Mouse (Mus musculus) monocyte, adult 2 months (primary cell): ENCODE measurements around the gene Mybpc3.
A peak's percentile ranks its signal among the peaks of the same experiment; 100 is the strongest.

Experiments used
- DNase-seq, 2 experiments: peaks; one replicate each; pipeline ENCODE4 v3.0.0; 2022; ENCODE audit warnings: low spot score in 2 of 2, low read depth in 1 of 2

Mybpc3 gene

GRCm38 (mm10) chr2:91160591-91160990 lies 42.6 kb downstream of the Mybpc3 start:
- no peak for DNase-seq

GRCm38 (mm10) chr2:91162952-91163351 lies 45.0 kb downstream of the Mybpc3 start:
- DNase-seq = no peak

- no peak for DNase-seq
Observed at GRCm38 (mm10) chr2:91163532-91163931, 45.6 kb downstream of the Mybpc3 start.

GRCm38 (mm10) chr2:91164991-91165390 lies 47.0 kb downstream of the Mybpc3 start:
- DNase-seq = no peak

- no peak for DNase-seq
Observed at GRCm38 (mm10) chr2:91167629-91168028, 49.7 kb downstream of the Mybpc3 start.

- DNase-seq = no peak
Observed at GRCm38 (mm10) chr2:91169587-91170322, 51.8 kb downstream of the Mybpc3 start.

- no peak for DNase-seq
Observed at GRCm38 (mm10) chr2:91175490-91175889, 57.5 kb downstream of the Mybpc3 start.

GRCm38 (mm10) chr2:91176234-91176633 lies 58.3 kb downstream of the Mybpc3 start:
- no peak for DNase-seq

- no peak for DNase-seq
Observed at GRCm38 (mm10) chr2:91179825-91180224, 61.9 kb downstream of the Mybpc3 start.

GRCm38 (mm10) chr2:91180706-91181105 lies 62.8 kb downstream of the Mybpc3 start:
- DNase-seq = no peak

GRCm38 (mm10) chr2:91182016-91182404 lies 64.1 kb downstream of the Mybpc3 start:
- DNase-seq = peak in 1 of 2 experiments; percentile 18

- DNase-seq = peak; percentile 32 to 45
Observed at GRCm38 (mm10) chr2:91182405-91183147, 64.6 kb downstream of the Mybpc3 start.

GRCm38 (mm10) chr2:91183148-91183513 lies 65.2 kb downstream of the Mybpc3 start:
- peak; percentile 82 to 88 for DNase-seq

- DNase-seq = peak; percentile 64 to 76
Observed at GRCm38 (mm10) chr2:91183711-91184405, 65.9 kb downstream of the Mybpc3 start, which contains the start of gene Madd. Madd (minus strand) TSS chr2:91183837.
